Comparison of ENCODE assay signal across 8 mouse cellular contexts in genomic region chr17:4945871-4946331, GRCm38 (mm10). TPM values are rescaled to one million over a fixed set of nuclear protein-coding genes. Genes with fewer than 3 reads are reported as not detected.
DNase-seq lines count a peak whose midpoint lies in the region; ATAC-seq and TF ChIP-seq lines count a peak whose summit lies in the region.

No protein-coding gene starts in this region.

- WGBS in forebrain, postnatal 0 days = 23% methylated on average over 11 of the region's 11 CpGs
- WGBS in limb, embryonic 10.5 days = 7% methylated on average over 11 of the region's 11 CpGs
- 21% methylated on average over 11 of the region's 11 CpGs for WGBS in midbrain, embryonic 12.5 days

- no peak overlapping the region for H3K4me3 ChIP-seq in forebrain, postnatal 0 days (ENCODE audit: low read depth, low read length)
- H3K4me3 ChIP-seq in limb, embryonic 10.5 days = peak overlapping the region; percentile 43
- H3K4me3 ChIP-seq in midbrain, embryonic 12.5 days = no peak overlapping the region

- peak; percentile 38 for DNase-seq in ES-CJ7 (ENCODE audit: low read depth, low spot score)
- peak; percentile 86 for DNase-seq in cerebellum, adult 11-12 months
- DNase-seq in forebrain, postnatal 0 days = peak; percentile 30
- DNase-seq in heart, postnatal 4 days = peak; percentile 63
- DNase-seq in limb, embryonic 10.5 days (ENCODE audit: low spot score) = peak; percentile 73
- DNase-seq in testis, postnatal 14 days (ENCODE audit: low spot score) = peak; percentile 39
- no peak for DNase-seq in left cerebral cortex, adult 9 months (ENCODE audit: low spot score in 2 of 2)

- H3K9ac ChIP-seq in forebrain, postnatal 0 days = no peak overlapping the region
- H3K9ac ChIP-seq in midbrain, embryonic 12.5 days (replicated peaks) = peak overlapping the region; percentile 34; the same call in 1 of the 2 replicates

- no peak for TF ChIP-seq CTCF in forebrain, postnatal 0 days (IDR thresholded peaks at IDR 0.05; ENCODE audit: low read depth)

- peak; percentile 83 for ATAC-seq in forebrain, postnatal 0 days
- ATAC-seq in midbrain, embryonic 12.5 days (ENCODE audit: low FRiP score, low read depth) = 0 out of 2 replicates have a peak, but pooled peaks have one; percentile 27

- H3K27ac ChIP-seq in forebrain, postnatal 0 days (ENCODE audit: low read depth, low read length) = no peak overlapping the region
- H3K27ac ChIP-seq in limb, embryonic 10.5 days = peak overlapping the region; percentile 78
- H3K27ac ChIP-seq in midbrain, embryonic 12.5 days (replicated peaks) = no peak overlapping the region

- H3K9me3 ChIP-seq in forebrain, postnatal 0 days (ENCODE audit: low read length) = no peaks in the 10 kb centered on the region
- H3K9me3 ChIP-seq in limb, embryonic 10.5 days (replicated peaks) = no peaks in the 10 kb centered on the region
- no peaks in the 10 kb centered on the region for H3K9me3 ChIP-seq in midbrain, embryonic 12.5 days

- H3K4me1 ChIP-seq in forebrain, postnatal 0 days (ENCODE audit: insufficient read depth) = no peaks in the 10 kb centered on the region; the same call in 1 of the 2 replicates
- H3K4me1 ChIP-seq in limb, embryonic 10.5 days = peaks cover 22% of the 10 kb centered on the region
- H3K4me1 ChIP-seq in midbrain, embryonic 12.5 days = peaks cover 21% of the 10 kb centered on the region

- H3K27me3 ChIP-seq in forebrain, postnatal 0 days (ENCODE audit: insufficient read depth, low read length) = no peaks in the 10 kb centered on the region; the same call in 1 of the 2 replicates
- H3K27me3 ChIP-seq in limb, embryonic 10.5 days (ENCODE audit: low read depth, poor library complexity, severe bottlenecking) = no peaks in the 10 kb centered on the region; the same call in 1 of the 2 replicates
- H3K27me3 ChIP-seq in midbrain, embryonic 12.5 days = peaks cover 19% of the 10 kb centered on the region; the same call in 1 of the 2 replicates

- no peak overlapping the region for H3K4me2 ChIP-seq in forebrain, postnatal 0 days (ENCODE audit: low read depth)
- peak overlapping the region; percentile 21; the same call in 1 of the 2 replicates for H3K4me2 ChIP-seq in midbrain, embryonic 12.5 days (replicated peaks)

- no peaks in the 10 kb centered on the region for H3K36me3 ChIP-seq in forebrain, postnatal 0 days (ENCODE audit: insufficient read depth)
- no peaks in the 10 kb centered on the region for H3K36me3 ChIP-seq in limb, embryonic 10.5 days
- no peaks in the 10 kb centered on the region for H3K36me3 ChIP-seq in midbrain, embryonic 12.5 days

RNA-seq across cellular contexts. Expression of gene Arid1b, which starts 48.2 kb away (rescaled TPM):
- total RNA-seq in forebrain, postnatal 0 days (2014; rRNA removed) = 40.5 and 51.6 TPM in 2 replicates
- 8.0 and 10.5 TPM in 2 replicates for polyA plus RNA-seq in forebrain, postnatal 0 days (2015; fragmentation: Nextera tagmentation; extraction: Ambion mirVana)
- total RNA-seq in heart, postnatal 4 days (2021) = 10 to 100 TPM; 40.5 to 41.6 TPM
- polyA plus RNA-seq in limb, embryonic 10.5 days (2016; fragmentation: Nextera tagmentation; extraction: Ambion mirVana) = 10.7 and 12.5 TPM in 2 replicates
- polyA plus RNA-seq in midbrain, embryonic 12.5 days (2016; fragmentation: Nextera tagmentation; extraction: Ambion mirVana) = 17.4 and 19.0 TPM in 2 replicates

Comparison
In these comparisons a context has a peak if more than half of its experiments do, and no peak if none do; other contexts are left out.
1. DNase-seq: peak in ES-CJ7 (single experiment), cerebellum, adult 11-12 months (single experiment), forebrain, postnatal 0 days (single experiment), heart, postnatal 4 days (single experiment), limb, embryonic 10.5 days (single experiment) and testis, postnatal 14 days (single experiment); none in left cerebral cortex, adult 9 months (0 of 2).